Mouse (Mus musculus): ENCODE measurements around the gene Cep131. TPM values are rescaled to one million over a fixed set of nuclear protein-coding genes. Genes with fewer than 3 reads are reported as not detected.

Gene Cep131
- polyA plus RNA-seq (2011; ENCODE audit: insufficient read depth, insufficient read length, low read depth, missing spikeins), result 12.2 and 18.7 TPM in 2 replicates

DNA sequence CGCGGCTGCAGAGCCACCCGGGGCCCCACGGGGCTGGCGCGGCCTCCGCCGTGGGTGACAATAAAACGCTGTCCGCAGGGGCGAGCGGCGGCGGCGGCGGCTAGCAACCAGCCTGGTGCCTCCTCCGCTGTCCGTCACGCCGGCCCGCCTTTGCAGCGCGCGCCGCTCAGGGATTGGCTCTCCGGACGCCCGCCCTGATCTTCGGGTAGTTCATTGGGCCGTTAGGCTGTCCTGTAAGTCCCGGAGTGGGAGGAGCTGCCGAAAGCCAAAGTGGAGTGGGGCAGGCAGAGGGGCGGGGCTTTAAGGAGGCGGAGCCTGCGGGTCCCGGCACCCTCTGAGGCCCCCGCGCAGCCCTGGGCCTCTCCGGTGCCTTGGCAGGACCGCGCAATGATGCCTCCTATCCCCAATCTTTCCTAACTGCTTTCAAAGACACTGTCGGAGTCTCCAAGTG lies at the start of gene Cep131:
TSS of gene Cep131 (minus strand) at position 126 of the 451 bp plus-strand sequence.
- H3K4me3 ChIP-seq (ENCODE audit: low read depth, low read length), result peak within 1 kb of the TSS; percentile 77
- TF ChIP-seq EP300 (IDR thresholded peaks at IDR 0.05; ENCODE audit: insufficient read depth, low read depth, low read length), result no peak
- no peak for TF ChIP-seq CTCF (IDR thresholded peaks at IDR 0.05; ENCODE audit: low read depth, low read length)
- peak; percentile 44 for TF ChIP-seq POLR2A (IDR thresholded peaks at IDR 0.05; ENCODE audit: insufficient read depth, low read length)
- H3K36me3 ChIP-seq (ENCODE audit: control insufficient read depth, insufficient read depth, low read length, poor library complexity, severe bottlenecking), result no peaks in the 10 kb centered on the region; the same call in 1 of the 2 replicates
- no peaks in the 10 kb centered on the region for H3K27me3 ChIP-seq (ENCODE audit: control insufficient read depth, insufficient read depth, low read length, poor library complexity, severe bottlenecking)
- H3K9ac ChIP-seq (ENCODE audit: low read depth, poor library complexity, severe bottlenecking), result peak within 1 kb of the TSS; percentile 84
- H3K9me3 ChIP-seq (replicated peaks; ENCODE audit: control insufficient read depth, insufficient read depth, low read length, poor library complexity, severe bottlenecking), result no peaks in the 10 kb centered on the region
- H3K4me1 ChIP-seq (ENCODE audit: control insufficient read depth, insufficient read depth, low read length), result no peaks in the 10 kb centered on the region
- H3K27ac ChIP-seq (ENCODE audit: insufficient read depth, low read length), result no peak within 1 kb of the TSS; the same call in 1 of the 2 replicates

DNA sequence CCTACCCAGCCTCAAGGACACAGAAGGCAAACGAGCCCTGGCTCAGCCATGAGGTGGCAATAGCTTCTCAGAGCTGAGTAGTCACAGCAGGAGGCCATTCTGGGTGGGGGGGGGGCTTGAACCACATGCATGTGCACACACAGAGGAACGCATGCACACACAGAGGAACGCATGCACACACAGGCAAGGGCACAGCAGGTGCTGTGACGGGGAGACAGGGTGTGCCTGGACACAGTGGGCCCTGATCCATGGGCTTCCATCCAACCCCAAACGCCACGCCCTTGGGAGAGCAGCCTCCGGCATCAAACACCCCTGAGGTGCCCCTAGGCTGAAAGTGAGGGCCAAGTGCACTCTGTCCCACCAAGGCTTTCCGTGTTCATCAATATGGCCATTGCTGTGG lies 49.6 kb upstream of the Cep131 start:
- H3K36me3 ChIP-seq (ENCODE audit: control insufficient read depth, insufficient read depth, low read length, poor library complexity, severe bottlenecking), result no peaks in the 10 kb centered on the region; the same call in 1 of the 2 replicates
- H3K27me3 ChIP-seq (ENCODE audit: control insufficient read depth, insufficient read depth, low read length, poor library complexity, severe bottlenecking), result no peaks in the 10 kb centered on the region
- no peak overlapping the region for H3K9ac ChIP-seq (ENCODE audit: low read depth, poor library complexity, severe bottlenecking)
- no peak overlapping the region for H3K4me3 ChIP-seq (ENCODE audit: low read depth, low read length)
- TF ChIP-seq EP300 (IDR thresholded peaks at IDR 0.05; ENCODE audit: insufficient read depth, low read depth, low read length) (no peak), CTCF (IDR thresholded peaks at IDR 0.05; ENCODE audit: low read depth, low read length) (no peak), POLR2A (IDR thresholded peaks at IDR 0.05; ENCODE audit: insufficient read depth, low read length) (no peak)
- H3K9me3 ChIP-seq (replicated peaks; ENCODE audit: control insufficient read depth, insufficient read depth, low read length, poor library complexity, severe bottlenecking), result no peaks in the 10 kb centered on the region
- no peak overlapping the region for H3K27ac ChIP-seq (ENCODE audit: insufficient read depth, low read length)
- H3K4me1 ChIP-seq (ENCODE audit: control insufficient read depth, insufficient read depth, low read length), result no peaks in the 10 kb centered on the region

DNA sequence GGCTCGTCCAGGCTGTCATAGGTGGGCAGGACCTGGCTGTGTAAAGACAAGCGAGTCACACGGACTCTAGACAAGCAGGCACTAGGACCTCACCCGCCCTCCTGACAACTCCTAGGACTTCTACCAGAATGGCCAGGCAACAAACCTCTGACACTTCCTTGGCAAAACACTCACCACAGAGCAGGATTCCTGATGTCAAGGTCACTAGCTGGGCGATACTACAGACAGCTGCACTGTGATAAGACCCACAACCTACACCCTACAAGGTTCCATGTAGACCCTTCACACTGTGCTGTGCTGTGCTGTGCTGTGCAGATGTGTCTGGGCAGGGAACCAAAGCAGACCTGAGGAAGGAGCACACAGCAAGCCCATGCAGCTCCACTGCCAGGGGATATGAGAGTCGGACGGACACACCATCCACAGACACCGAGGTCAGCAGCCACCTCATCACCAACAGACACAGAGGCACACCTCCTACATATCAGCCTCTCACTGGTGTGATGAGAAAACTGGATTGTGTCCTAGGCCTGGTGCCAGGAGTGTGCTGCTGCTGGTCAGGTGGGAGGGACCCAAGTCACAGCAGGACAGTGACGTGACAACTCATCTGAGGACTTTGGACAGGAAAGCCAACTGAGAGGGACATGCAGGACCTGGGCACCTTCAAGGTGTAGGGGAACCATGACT lies 48.4 kb upstream of the Cep131 start:
- no peaks in the 10 kb centered on the region; the same call in 1 of the 2 replicates for H3K36me3 ChIP-seq (ENCODE audit: control insufficient read depth, insufficient read depth, low read length, poor library complexity, severe bottlenecking)
- H3K9ac ChIP-seq (ENCODE audit: low read depth, poor library complexity, severe bottlenecking), result no peak overlapping the region
- H3K9me3 ChIP-seq (replicated peaks; ENCODE audit: control insufficient read depth, insufficient read depth, low read length, poor library complexity, severe bottlenecking), result no peaks in the 10 kb centered on the region
- TF ChIP-seq CTCF (IDR thresholded peaks at IDR 0.05; ENCODE audit: low read depth, low read length) (no peak), EP300 (IDR thresholded peaks at IDR 0.05; ENCODE audit: insufficient read depth, low read depth, low read length) (no peak), POLR2A (IDR thresholded peaks at IDR 0.05; ENCODE audit: insufficient read depth, low read length) (no peak)
- H3K4me3 ChIP-seq (ENCODE audit: low read depth, low read length), result no peak overlapping the region
- H3K27me3 ChIP-seq (ENCODE audit: control insufficient read depth, insufficient read depth, low read length, poor library complexity, severe bottlenecking), result no peaks in the 10 kb centered on the region
- no peak overlapping the region for H3K27ac ChIP-seq (ENCODE audit: insufficient read depth, low read length)
- no peaks in the 10 kb centered on the region for H3K4me1 ChIP-seq (ENCODE audit: control insufficient read depth, insufficient read depth, low read length)

DNA sequence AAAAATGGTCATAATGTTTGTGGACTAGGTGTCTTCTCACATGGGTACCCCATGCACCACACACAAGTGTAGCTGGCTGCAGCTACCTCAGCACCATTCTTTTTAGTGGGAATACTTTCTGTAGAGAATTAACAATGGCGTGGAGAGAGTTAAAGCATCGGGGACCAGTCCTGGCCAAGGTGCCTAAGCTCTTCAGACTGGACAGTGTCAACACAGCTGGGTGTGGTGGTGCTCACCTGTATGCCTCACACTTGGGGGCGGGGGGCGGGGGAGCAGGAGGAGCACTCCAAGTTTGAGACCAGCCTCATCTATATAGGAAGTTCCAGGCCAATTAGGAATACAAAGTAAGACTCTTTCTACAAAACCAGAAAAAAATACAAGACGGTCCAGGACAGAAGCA lies 47.5 kb upstream of the Cep131 start:
- TF ChIP-seq CTCF (IDR thresholded peaks at IDR 0.05; ENCODE audit: low read depth, low read length) (no peak), POLR2A (IDR thresholded peaks at IDR 0.05; ENCODE audit: insufficient read depth, low read length) (no peak), EP300 (IDR thresholded peaks at IDR 0.05; ENCODE audit: insufficient read depth, low read depth, low read length) (no peak)
- no peaks in the 10 kb centered on the region; the same call in 1 of the 2 replicates for H3K36me3 ChIP-seq (ENCODE audit: control insufficient read depth, insufficient read depth, low read length, poor library complexity, severe bottlenecking)
- H3K9me3 ChIP-seq (replicated peaks; ENCODE audit: control insufficient read depth, insufficient read depth, low read length, poor library complexity, severe bottlenecking), result no peaks in the 10 kb centered on the region
- H3K27ac ChIP-seq (ENCODE audit: insufficient read depth, low read length), result no peak overlapping the region
- H3K4me3 ChIP-seq (ENCODE audit: low read depth, low read length), result no peak overlapping the region
- H3K9ac ChIP-seq (ENCODE audit: low read depth, poor library complexity, severe bottlenecking), result no peak overlapping the region
- H3K4me1 ChIP-seq (ENCODE audit: control insufficient read depth, insufficient read depth, low read length), result no peaks in the 10 kb centered on the region
- no peaks in the 10 kb centered on the region for H3K27me3 ChIP-seq (ENCODE audit: control insufficient read depth, insufficient read depth, low read length, poor library complexity, severe bottlenecking)

DNA sequence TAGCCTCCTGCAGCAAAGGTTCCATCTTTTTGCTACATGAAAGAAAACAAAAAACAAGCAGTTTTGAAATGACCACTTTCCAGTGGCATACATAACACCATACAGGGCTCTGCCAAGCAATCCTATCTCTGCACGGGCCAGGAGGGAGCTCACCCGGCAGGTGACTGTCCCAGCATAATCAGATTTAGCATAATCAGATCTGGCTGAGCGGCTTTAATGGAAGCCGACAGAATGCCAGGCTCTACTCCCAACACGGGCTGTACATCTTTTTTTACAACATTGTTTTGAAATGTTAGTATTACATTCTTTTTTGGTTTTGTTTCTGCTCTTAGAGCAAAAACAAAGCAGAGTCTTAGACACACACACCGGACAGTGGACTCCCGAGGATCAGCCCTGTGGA lies 42.7 kb upstream of the Cep131 start:
- Histone ChIP-seq H3K9me3 (replicated peaks; ENCODE audit: control insufficient read depth, insufficient read depth, low read length, poor library complexity, severe bottlenecking) (no peaks in the 10 kb centered on the region), H3K4me3 (ENCODE audit: low read depth, low read length) (no peak overlapping the region), H3K27ac (ENCODE audit: insufficient read depth, low read length) (no peak overlapping the region), H3K36me3 (ENCODE audit: control insufficient read depth, insufficient read depth, low read length, poor library complexity, severe bottlenecking) (peaks cover 5% of the 10 kb centered on the region; the same call in 1 of the 2 replicates), H3K9ac (ENCODE audit: low read depth, poor library complexity, severe bottlenecking) (no peak overlapping the region), H3K4me1 (ENCODE audit: control insufficient read depth, insufficient read depth, low read length) (no peaks in the 10 kb centered on the region), H3K27me3 (ENCODE audit: control insufficient read depth, insufficient read depth, low read length, poor library complexity, severe bottlenecking) (no peaks in the 10 kb centered on the region)
- TF ChIP-seq POLR2A (IDR thresholded peaks at IDR 0.05; ENCODE audit: insufficient read depth, low read length) (no peak), EP300 (IDR thresholded peaks at IDR 0.05; ENCODE audit: insufficient read depth, low read depth, low read length) (no peak), CTCF (IDR thresholded peaks at IDR 0.05; ENCODE audit: low read depth, low read length) (no peak)

DNA sequence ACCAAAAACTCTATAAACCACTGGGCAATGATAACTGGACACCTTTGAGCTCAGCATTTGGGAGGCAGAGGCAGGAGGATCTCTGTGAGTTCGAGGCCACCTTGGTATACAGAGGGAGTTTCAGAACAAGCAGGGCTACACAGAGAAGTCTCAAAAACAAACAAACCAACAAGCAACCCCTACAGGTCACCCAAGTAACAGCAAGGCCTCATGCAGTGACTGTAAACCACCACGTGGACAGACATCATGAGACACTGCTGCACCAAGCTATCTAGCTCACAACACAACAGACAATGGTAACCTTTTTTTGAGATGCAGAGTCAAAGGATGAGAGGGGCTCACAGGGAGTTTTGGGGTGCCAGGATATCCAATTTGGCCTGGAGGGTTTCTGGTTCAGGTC lies 40.2 kb upstream of the Cep131 start:
- TF ChIP-seq EP300 (IDR thresholded peaks at IDR 0.05; ENCODE audit: insufficient read depth, low read depth, low read length) (no peak), CTCF (IDR thresholded peaks at IDR 0.05; ENCODE audit: low read depth, low read length) (no peak), POLR2A (IDR thresholded peaks at IDR 0.05; ENCODE audit: insufficient read depth, low read length) (no peak)
- Histone ChIP-seq H3K27me3 (ENCODE audit: control insufficient read depth, insufficient read depth, low read length, poor library complexity, severe bottlenecking) (no peaks in the 10 kb centered on the region), H3K4me1 (ENCODE audit: control insufficient read depth, insufficient read depth, low read length) (no peaks in the 10 kb centered on the region), H3K9ac (ENCODE audit: low read depth, poor library complexity, severe bottlenecking) (no peak overlapping the region), H3K27ac (ENCODE audit: insufficient read depth, low read length) (no peak overlapping the region), H3K36me3 (ENCODE audit: control insufficient read depth, insufficient read depth, low read length, poor library complexity, severe bottlenecking) (peaks cover 5% of the 10 kb centered on the region; the same call in 1 of the 2 replicates), H3K4me3 (ENCODE audit: low read depth, low read length) (no peak overlapping the region), H3K9me3 (replicated peaks; ENCODE audit: control insufficient read depth, insufficient read depth, low read length, poor library complexity, severe bottlenecking) (no peaks in the 10 kb centered on the region)
